Mouse (Mus musculus) kidney, postnatal 0 days (tissue): ENCODE results near the gene 4930513O06Rik. TPM values are rescaled to one million over a fixed set of nuclear protein-coding genes. Genes with fewer than 3 reads are reported as not detected.
A peak's percentile ranks its signal among the peaks of the same experiment; 100 is the strongest.

Experiments
- ATAC-seq: fragments of 200-750 bp; cut with Nextera tagmentation; replicated peaks from 2 replicates; pipeline ENCODE4 v1.8.0; 2017; ENCODE audit warnings: low read depth, moderate number of reproducible peaks, moderate TSS enrichment, moderate library complexity; ENCODE audit not compliant: low FRiP score
- DNase-seq: peaks from one replicate; pipeline ENCODE4 v3.0.0-alpha.2; 2016; ENCODE audit warnings: low spot score
- H3K27ac ChIP-seq: fragments of 300-500 bp; sonication (generic); 2 replicates; pipeline ENCODE4 v1.5.1; 2014; ENCODE audit warnings: mild to moderate bottlenecking
- H3K27me3 ChIP-seq: fragments of 300-500 bp; sonication (generic); 2 replicates; pipeline ENCODE4 v1.6.1; 2014; ENCODE audit warnings: low read length, mixed read lengths; ENCODE audit not compliant: insufficient read depth
- H3K36me3 ChIP-seq: fragments of 300-500 bp; sonication (generic); 2 replicates; pipeline ENCODE4 v1.6.1; 2014; ENCODE audit warnings: low read length, mixed read lengths; ENCODE audit not compliant: insufficient read depth
- H3K4me1 ChIP-seq: fragments of 300-500 bp; sonication (generic); replicated peaks from 2 replicates; pipeline ENCODE4 v1.6.1; 2014; ENCODE audit warnings: antibody characterized with exemption, low read length, mixed read lengths; ENCODE audit not compliant: insufficient read depth
- H3K4me2 ChIP-seq: fragments of 300-500 bp; sonication (generic); 2 replicates; pipeline ENCODE4 v1.6.1; 2014; ENCODE audit warnings: mild to moderate bottlenecking, low read length, moderate library complexity, mixed read lengths
- H3K4me3 ChIP-seq: fragments of 300-500 bp; sonication (generic); replicated peaks from 2 replicates; pipeline ENCODE4 v1.5.1; 2014; ENCODE audit warnings: low read depth, low read length
- H3K9ac ChIP-seq: fragments of 300-500 bp; sonication (generic); 2 replicates; pipeline ENCODE4 v1.6.1; 2014; ENCODE audit warnings: low read depth, low read length
- H3K9me3 ChIP-seq: fragments of 300-500 bp; sonication (generic); replicated peaks from 2 replicates; pipeline ENCODE4 v1.6.1; 2016; ENCODE audit warnings: low read length, inconsistent platforms, mixed read lengths
- CTCF ChIP-seq: IDR thresholded peaks from 2 replicates; pipeline ENCODE4 v1.5.1; 2016; ENCODE audit warnings: antibody characterized with exemption, low read depth, mild to moderate bottlenecking, moderate library complexity
- WGBS: fragments of 180-500 bp; shearing (Covaris S2); extraction: QIAGEN DNeasy Blood & Tissue Kit; methylation state at CpG from one replicate; pipeline ENCODE4 v1.1.7; 2014; 5-methylcytosine and 5-hydroxymethylcytosine counted together
- polyA plus RNA-seq: library from polyadenylated mRNA; unstranded; fragments of >200 nt; fragmentation: Nextera tagmentation; extraction: Ambion mirVana; gene quantifications from 2 replicates; pipeline ENCODE4 v1.2.1, GENCODE M21; 2015

The 4930513O06Rik gene
- not detected in 2 replicates for polyA plus RNA-seq

DNA sequence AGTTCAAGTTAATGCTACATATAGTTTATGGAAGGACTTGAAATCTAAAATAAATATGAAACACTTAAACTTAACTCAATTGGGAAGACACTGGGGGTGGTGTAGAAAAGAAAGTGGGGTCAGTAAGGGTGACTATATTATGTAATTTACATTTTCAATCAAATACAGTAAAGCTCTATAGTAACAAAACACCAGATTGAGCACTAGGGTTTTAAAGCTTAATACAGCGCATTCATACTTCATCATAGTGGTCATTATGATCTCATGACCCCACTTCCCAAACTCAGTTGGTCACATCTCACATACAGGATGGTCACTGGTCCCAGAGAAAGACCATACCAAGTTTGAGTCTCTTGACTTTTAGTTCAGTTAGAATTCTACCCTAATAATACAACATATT is at the start of gene 4930513O06Rik:
Gene 4930513O06Rik (plus strand): TSS at position 301 of the 400 bp plus-strand sequence.
- WGBS: 86% methylated on average over 1 of the region's 1 CpGs
- H3K36me3 ChIP-seq: no peaks in the 10 kb centered on the region
- no peak within 1 kb of the TSS for H3K27ac ChIP-seq
- H3K27me3 ChIP-seq: no peaks in the 10 kb centered on the region
- H3K4me3 ChIP-seq: no peak within 1 kb of the TSS
- no peak within 1 kb of the TSS for H3K9ac ChIP-seq
- ATAC-seq (no peak), DNase-seq (no peak)
- no peaks in the 10 kb centered on the region for H3K4me1 ChIP-seq
- TF ChIP-seq CTCF: no peak
- no peaks in the 10 kb centered on the region for H3K9me3 ChIP-seq
- no peak within 1 kb of the TSS for H3K4me2 ChIP-seq

DNA sequence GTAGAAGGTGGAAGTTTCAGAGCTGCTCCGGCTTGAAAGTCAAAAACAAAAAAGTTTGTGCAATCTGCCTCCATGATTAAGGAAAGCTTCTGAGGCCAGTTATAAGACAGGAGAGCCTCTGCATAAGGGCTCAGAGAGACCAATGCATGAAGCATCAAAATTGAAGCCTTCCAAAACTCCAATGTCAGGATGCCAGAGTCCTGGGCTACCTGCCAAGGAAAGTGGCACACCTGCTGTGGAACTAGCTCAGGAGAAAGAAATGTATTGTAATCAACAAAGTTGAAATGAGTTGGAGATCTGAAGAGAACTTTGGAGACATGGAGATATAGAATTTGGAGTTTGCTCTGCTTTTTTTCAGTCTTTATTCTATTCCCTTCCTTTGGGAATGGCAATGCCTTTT is 48.4 kb upstream of the 4930513O06Rik start:
- H3K27ac ChIP-seq: no peak overlapping the region
- H3K4me2 ChIP-seq: no peak overlapping the region
- 88% methylated on average over 1 of the region's 1 CpGs for WGBS
- H3K27me3 ChIP-seq: no peaks in the 10 kb centered on the region
- ATAC-seq (no peak), DNase-seq (no peak)
- H3K9me3 ChIP-seq: no peaks in the 10 kb centered on the region
- no peaks in the 10 kb centered on the region for H3K4me1 ChIP-seq
- TF ChIP-seq CTCF: no peak
- no peak overlapping the region for H3K4me3 ChIP-seq
- H3K9ac ChIP-seq: no peak overlapping the region
- H3K36me3 ChIP-seq: no peaks in the 10 kb centered on the region

DNA sequence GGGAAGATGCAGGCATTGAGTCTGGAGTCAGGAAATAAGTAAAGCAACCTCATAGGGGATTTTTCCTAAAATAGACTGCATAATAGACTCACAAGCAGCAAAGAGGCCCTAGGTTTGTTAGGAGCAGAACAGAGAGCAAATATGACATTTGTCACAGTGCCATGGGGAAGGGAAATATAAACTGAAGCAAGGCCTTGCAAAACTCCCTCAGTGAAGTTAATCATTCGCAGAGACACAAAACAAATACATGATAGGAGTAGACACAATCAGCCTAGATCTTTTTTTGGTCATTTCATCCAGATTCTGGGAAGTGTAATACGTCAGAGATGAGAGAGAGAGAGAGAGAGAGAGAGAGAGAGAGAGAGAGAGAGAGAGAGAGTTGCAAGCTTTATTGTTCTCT is 46.7 kb upstream of the 4930513O06Rik start:
- no peaks in the 10 kb centered on the region for H3K27me3 ChIP-seq
- DNase-seq (no peak), ATAC-seq (no peak)
- H3K9me3 ChIP-seq: no peaks in the 10 kb centered on the region
- TF ChIP-seq CTCF: no peak
- H3K36me3 ChIP-seq: no peaks in the 10 kb centered on the region
- H3K4me1 ChIP-seq: no peaks in the 10 kb centered on the region
- H3K4me3 ChIP-seq: no peak overlapping the region
- 63% methylated on average over 2 of the region's 2 CpGs for WGBS
- no peak overlapping the region for H3K4me2 ChIP-seq
- no peak overlapping the region for H3K9ac ChIP-seq
- no peak overlapping the region for H3K27ac ChIP-seq

DNA sequence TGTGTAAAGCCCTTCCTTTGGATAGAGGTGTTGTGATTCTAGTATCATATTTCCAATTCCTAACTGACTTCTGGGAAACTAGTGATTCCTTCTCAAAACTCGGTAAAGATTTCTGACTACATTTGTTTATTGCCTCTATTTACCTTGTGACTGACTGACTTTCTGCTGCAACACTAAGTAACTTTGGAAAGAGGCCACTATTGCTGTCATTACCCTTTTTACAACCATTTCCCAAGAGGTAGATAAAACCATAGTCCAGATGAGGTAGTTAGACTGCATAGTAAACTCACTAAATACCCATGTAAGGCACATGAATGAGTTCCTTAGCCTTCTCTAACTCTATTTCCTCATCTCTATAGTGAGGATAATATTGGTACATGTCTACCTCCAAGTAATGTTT is 44.9 kb upstream of the 4930513O06Rik start:
- no peak for DNase-seq
- no peak overlapping the region for H3K27ac ChIP-seq
- no peak overlapping the region for H3K4me3 ChIP-seq
- WGBS: 59% methylated on average over 1 of the region's 1 CpGs
- no peak for ATAC-seq
- H3K27me3 ChIP-seq: no peaks in the 10 kb centered on the region
- H3K4me2 ChIP-seq: no peak overlapping the region
- no peaks in the 10 kb centered on the region for H3K9me3 ChIP-seq
- H3K36me3 ChIP-seq: no peaks in the 10 kb centered on the region
- no peak overlapping the region for H3K9ac ChIP-seq
- no peaks in the 10 kb centered on the region for H3K4me1 ChIP-seq
- no peak for TF ChIP-seq CTCF

DNA sequence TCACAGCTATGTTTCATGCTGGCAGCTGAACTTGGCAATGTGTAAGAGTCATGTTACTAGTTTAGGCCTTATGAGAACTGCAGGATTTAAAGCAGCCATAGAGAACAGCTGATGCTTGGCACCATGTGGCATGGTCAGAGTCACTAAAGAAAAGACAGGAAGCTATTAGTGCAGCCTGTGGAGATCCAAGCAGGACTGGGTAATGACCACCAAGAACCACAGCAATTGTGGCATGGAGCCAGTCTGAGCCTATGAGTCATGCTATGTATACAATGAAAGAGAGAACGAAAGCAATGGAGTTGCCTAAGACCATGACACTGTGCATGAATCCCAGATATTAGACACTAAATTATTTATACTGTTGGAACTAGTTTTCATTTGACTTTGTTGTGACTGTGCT is 34.1 kb upstream of the 4930513O06Rik start:
- DNase-seq: peak; percentile 22
- H3K27me3 ChIP-seq: no peaks in the 10 kb centered on the region
- no peak for TF ChIP-seq CTCF

DNA sequence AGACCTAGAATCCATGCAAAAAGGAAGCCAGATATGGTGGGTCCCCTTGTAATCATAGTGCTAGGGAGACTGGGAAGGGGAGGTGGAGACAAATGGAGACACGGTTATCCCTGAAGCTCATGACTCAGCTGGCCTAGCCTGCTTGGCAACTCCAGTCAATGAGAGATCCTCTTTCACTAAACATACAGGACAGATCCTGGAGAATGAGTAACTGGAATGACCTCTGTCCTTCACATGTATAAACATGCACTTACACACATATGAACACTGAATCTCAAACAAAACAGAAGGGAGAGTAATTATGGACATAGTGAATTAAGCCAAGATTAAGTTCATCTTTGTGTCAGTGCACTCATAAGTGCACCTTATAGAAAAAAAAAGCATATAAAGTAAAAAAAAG is 32.9 kb upstream of the 4930513O06Rik start:
- no peak overlapping the region for H3K9ac ChIP-seq
- no peaks in the 10 kb centered on the region for H3K9me3 ChIP-seq
- TF ChIP-seq CTCF: no peak

More for the DNA sequence above, 34.1 kb upstream of the 4930513O06Rik start:
- no peak overlapping the region for H3K4me2 ChIP-seq
- no peaks in the 10 kb centered on the region for H3K9me3 ChIP-seq
- no peaks in the 10 kb centered on the region for H3K4me1 ChIP-seq
- H3K27ac ChIP-seq: no peak overlapping the region
- H3K4me3 ChIP-seq: no peak overlapping the region
- WGBS: 38% methylated on average over 1 of the region's 1 CpGs
- H3K36me3 ChIP-seq: no peaks in the 10 kb centered on the region
- 0 out of 2 replicates have a peak, but pooled peaks have one; percentile 21 for ATAC-seq
- no peak overlapping the region for H3K9ac ChIP-seq

DNA sequence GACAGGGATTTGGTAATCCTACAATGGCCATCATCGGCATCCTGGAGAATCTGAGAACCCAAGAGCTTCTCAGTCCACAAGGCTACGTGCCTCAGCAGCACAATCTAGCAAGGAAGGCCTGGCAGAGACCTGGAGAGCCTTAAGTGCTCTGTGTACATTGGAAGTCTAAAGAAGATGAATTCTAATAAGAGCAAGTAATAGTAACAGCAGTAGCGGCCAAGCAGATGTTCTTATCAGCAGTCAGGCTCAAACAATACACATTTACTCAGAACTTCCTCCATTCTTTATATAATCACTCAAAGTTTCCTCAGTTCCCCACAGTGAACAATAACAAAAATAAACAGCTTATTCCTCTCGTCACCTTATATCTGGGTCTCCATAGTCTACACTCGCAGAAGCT is 22.0 kb upstream of the 4930513O06Rik start:
- no peak for TF ChIP-seq CTCF
- Histone ChIP-seq H3K27me3 (no peaks in the 10 kb centered on the region), H3K4me2 (no peak overlapping the region), H3K27ac (no peak overlapping the region), H3K36me3 (no peaks in the 10 kb centered on the region), H3K4me1 (no peaks in the 10 kb centered on the region), H3K9me3 (no peaks in the 10 kb centered on the region), H3K9ac (no peak overlapping the region), H3K4me3 (no peak overlapping the region)
- DNase-seq (no peak), ATAC-seq (no peak)
- 83% methylated on average over 5 of the region's 5 CpGs for WGBS

More for the DNA sequence above, 32.9 kb upstream of the 4930513O06Rik start:
- no peak for DNase-seq
- Histone ChIP-seq H3K27me3 (no peaks in the 10 kb centered on the region), H3K4me2 (no peak overlapping the region), H3K4me1 (no peaks in the 10 kb centered on the region), H3K36me3 (no peaks in the 10 kb centered on the region), H3K4me3 (no peak overlapping the region), H3K27ac (no peak overlapping the region)
- ATAC-seq: no peak
- 71% methylated on average over 1 of the region's 1 CpGs for WGBS
